Mouse (Mus musculus) bone marrow, adult 2 months (tissue): ENCODE measurements around the gene Acly. TPM values are rescaled to one million over a fixed set of nuclear protein-coding genes. Genes with fewer than 3 reads are reported as not detected.

Experiments used
- H3K27ac ChIP-seq: fragments of 200-500 bp; 2 replicates; pipeline ENCODE4 v1.5.1; 2012; ENCODE audit warnings: low read depth, mild to moderate bottlenecking, control low read depth, inconsistent platforms, low read length; ENCODE audit not compliant: control insufficient read depth, poor library complexity, insufficient read depth
- H3K4me1 ChIP-seq: fragments of 200-500 bp; 2 replicates; pipeline ENCODE4 v1.6.1; 2011; ENCODE audit warnings: low read length; ENCODE audit not compliant: control insufficient read depth, insufficient read depth
- H3K4me3 ChIP-seq: fragments of 200-500 bp; replicated peaks from 2 replicates; pipeline ENCODE3; 2011; ENCODE audit warnings: mild to moderate bottlenecking, low read depth, low read length, control low read depth; ENCODE audit not compliant: control insufficient read depth
- CTCF ChIP-seq: fragments of 200-500 bp; IDR thresholded peaks from 2 replicates; pipeline ENCODE4 v1.5.1; 2011; ENCODE audit warnings: low read length, control low read depth; ENCODE audit not compliant: control insufficient read depth, insufficient read depth
- POLR2A ChIP-seq: fragments of 200-500 bp; IDR thresholded peaks from 2 replicates; pipeline ENCODE4 v1.6.1; 2011; ENCODE audit warnings: low read depth, mild to moderate bottlenecking, control low read depth, low read length, borderline replicate concordance; ENCODE audit not compliant: control insufficient read depth
- WGBS: fragments of 180-500 bp; shearing (Covaris S2); methylation state at CpG from one replicate; pipeline ENCODE4 v1.1.7; 2018; 5-methylcytosine and 5-hydroxymethylcytosine counted together
- polyA plus RNA-seq: library from polyadenylated mRNA; stranded (reverse); fragments of >200 nt; gene quantifications from 2 replicates; pipeline ENCODE4 v1.2.4, GENCODE M21; 2011; ENCODE audit warnings: low replicate concordance; ENCODE audit not compliant: missing spikeins, insufficient read depth, insufficient read length

Gene Acly
- polyA plus RNA-seq, 1 experiment = 31.2 TPM

- no peak for TF ChIP-seq POLR2A
- no peak for TF ChIP-seq CTCF
- Histone ChIP-seq H3K4me3 (no peak overlapping the region), H3K4me1 (no peaks in the 10 kb centered on the region), H3K27ac (no peak overlapping the region)
- 86% methylated on average over 1 of the region's 1 CpGs for WGBS
Observed at GRCm38 (mm10) chr11:100512384-100512783, 15.4 kb downstream of the Acly start.

- 94% methylated on average over 2 of the region's 2 CpGs for WGBS
- Histone ChIP-seq H3K4me3 (no peak overlapping the region), H3K4me1 (no peaks in the 10 kb centered on the region), H3K27ac (no peak overlapping the region)
- TF ChIP-seq CTCF = no peak
- no peak for TF ChIP-seq POLR2A
Observed at GRCm38 (mm10) chr11:100510556-100510955, 17.2 kb downstream of the Acly start.

DNA sequence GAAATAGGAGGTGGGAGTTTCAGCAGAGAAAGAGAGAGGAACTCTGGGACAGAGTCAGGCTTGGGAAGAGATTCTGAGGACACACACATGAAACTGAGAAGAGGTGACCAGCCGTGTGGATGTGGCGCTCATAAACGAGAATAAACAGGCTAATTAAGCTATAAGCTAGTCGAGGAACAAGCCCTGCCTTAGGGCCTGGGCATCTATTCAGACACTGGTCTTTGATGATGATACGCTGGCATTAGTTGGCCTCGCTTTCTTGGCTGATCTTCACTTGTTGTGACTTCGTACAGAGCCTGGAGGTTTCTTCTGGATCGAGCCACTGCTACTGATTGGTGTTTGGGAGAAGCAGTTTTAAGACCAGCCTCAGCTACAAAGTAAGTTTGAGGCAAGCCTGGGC is 21.8 kb downstream of the Acly start:
- WGBS = 93% methylated on average over 8 of the region's 8 CpGs
- H3K4me1 ChIP-seq = peaks cover 3% of the 10 kb centered on the region; the same call in 1 of the 2 replicates
- no peak overlapping the region for H3K4me3 ChIP-seq
- TF ChIP-seq CTCF = no peak
- H3K27ac ChIP-seq = no peak overlapping the region

DNA sequence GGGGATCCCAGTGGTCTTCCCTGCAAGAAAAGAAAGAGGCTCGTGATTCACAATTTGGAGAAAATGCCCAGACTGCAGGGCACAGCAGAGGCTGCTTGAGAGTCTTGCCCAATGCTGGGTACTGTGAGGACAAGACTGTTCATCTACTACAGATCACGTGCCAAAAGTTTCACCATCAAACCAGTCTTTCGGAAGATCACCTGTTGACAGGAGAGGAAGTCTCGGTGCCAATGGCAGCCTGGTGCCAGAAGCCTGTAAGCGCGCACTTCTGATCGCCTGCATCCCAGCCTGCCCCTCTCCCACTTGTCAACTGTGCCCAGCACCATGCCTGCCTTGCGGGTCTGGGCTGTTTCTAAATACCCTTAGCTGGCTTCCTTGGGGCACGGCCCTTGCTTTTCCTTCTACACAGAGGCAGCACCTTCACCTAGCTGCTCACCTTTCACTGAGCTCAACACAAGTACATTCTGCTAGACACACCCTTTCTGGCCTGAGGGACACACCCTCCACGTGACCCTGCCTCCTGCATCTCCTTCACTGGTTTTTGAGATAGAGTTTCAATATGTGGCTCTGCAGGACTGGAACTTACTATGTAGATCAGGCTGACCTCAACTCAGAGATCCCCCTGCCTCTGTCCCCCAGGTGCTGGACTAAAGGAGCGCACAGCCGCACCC is 22.7 kb downstream of the Acly start:
- WGBS = 78% methylated on average over 12 of the region's 12 CpGs
- Histone ChIP-seq H3K4me1 (peaks cover 3% of the 10 kb centered on the region; the same call in 1 of the 2 replicates), H3K27ac (no peak overlapping the region), H3K4me3 (no peak overlapping the region)
- TF ChIP-seq POLR2A = no peak
- TF ChIP-seq CTCF = no peak

- H3K4me3 ChIP-seq = no peak overlapping the region
- peaks cover 3% of the 10 kb centered on the region; the same call in 1 of the 2 replicates for H3K4me1 ChIP-seq
- WGBS = 64% methylated on average over 6 of the region's 6 CpGs
- no peak overlapping the region for H3K27ac ChIP-seq
- no peak for TF ChIP-seq CTCF
- no peak for TF ChIP-seq POLR2A
Observed at GRCm38 (mm10) chr11:100501321-100501720, 26.5 kb downstream of the Acly start.

GRCm38 (mm10) chr11:100500651-100501050 is 27.1 kb downstream of the Acly start:
- H3K4me3 ChIP-seq = no peak overlapping the region
- no peak for TF ChIP-seq CTCF
- no peak for TF ChIP-seq POLR2A
- H3K27ac ChIP-seq = no peak overlapping the region
- peaks cover 3% of the 10 kb centered on the region; the same call in 1 of the 2 replicates for H3K4me1 ChIP-seq
- WGBS = 81% methylated on average over 7 of the region's 7 CpGs

GRCm38 (mm10) chr11:100500241-100500640 is 27.6 kb downstream of the Acly start:
- peaks cover 1% of the 10 kb centered on the region; the same call in 1 of the 2 replicates for H3K4me1 ChIP-seq
- H3K4me3 ChIP-seq = no peak overlapping the region
- no peak for TF ChIP-seq POLR2A
- no peak for TF ChIP-seq CTCF
- H3K27ac ChIP-seq = no peak overlapping the region
- 71% methylated on average over 3 of the region's 3 CpGs for WGBS

GRCm38 (mm10) chr11:100493771-100494170 is 34.0 kb downstream of the Acly start:
- no peak for TF ChIP-seq CTCF
- TF ChIP-seq POLR2A = no peak
- 90% methylated on average over 12 of the region's 12 CpGs for WGBS
- H3K4me3 ChIP-seq = no peak overlapping the region
- H3K4me1 ChIP-seq = no peaks in the 10 kb centered on the region
- no peak overlapping the region for H3K27ac ChIP-seq

GRCm38 (mm10) chr11:100490951-100491350 is 36.8 kb downstream of the Acly start:
- no peak overlapping the region for H3K4me3 ChIP-seq
- TF ChIP-seq CTCF (no peak), POLR2A (no peak)
- H3K4me1 ChIP-seq = no peaks in the 10 kb centered on the region
- 90% methylated on average over 6 of the region's 6 CpGs for WGBS
- H3K27ac ChIP-seq = no peak overlapping the region
